Mouse (Mus musculus): Measurements from ENCODE around the gene Mfsd9. TPM values are rescaled to one million over a fixed set of nuclear protein-coding genes. Genes with fewer than 3 reads are reported as not detected.
A peak's percentile ranks its signal among the peaks of the same experiment; 100 is the strongest.

The Mfsd9 gene
- polyA plus RNA-seq, 1 experiment from 2014 or later = 4.2 TPM

GRCm38 (mm10) chr1:40789666-40790233 lies 737 bp downstream of the Mfsd9 start:
- no peak overlapping the region for H3K27ac ChIP-seq (ENCODE audit: low read depth)
- DNase-seq (ENCODE audit: low spot score) = no peak
- no peaks in the 10 kb centered on the region for H3K27me3 ChIP-seq (replicated peaks; ENCODE audit: control insufficient read depth, insufficient read depth, low read length)
- ATAC-seq (replicated peaks; ENCODE audit: low FRiP score, low TSS enrichment, low read depth) = peak; percentile 24
- peak overlapping the region; percentile 52 for H3K4me2 ChIP-seq (ENCODE audit: low read length)
- 46% methylated on average over 5 of the region's 5 CpGs for whole genome bisulfite sequencing
- no peaks in the 10 kb centered on the region for H3K9me3 ChIP-seq (ENCODE audit: control insufficient read depth, low read length)
- peak overlapping the region; percentile 61 for H3K4me3 ChIP-seq (ENCODE audit: low read depth, low read length)
- H3K9ac ChIP-seq (ENCODE audit: low read length) = peak overlapping the region; percentile 23
- H3K36me3 ChIP-seq (ENCODE audit: control insufficient read depth, insufficient read depth, low read length) = no peaks in the 10 kb centered on the region
- no peaks in the 10 kb centered on the region; the same call in 1 of the 2 replicates for H3K4me1 ChIP-seq (replicated peaks; ENCODE audit: control insufficient read depth, insufficient read depth, low read length)

- DNase-seq (ENCODE audit: low spot score) (no peak), ATAC-seq (replicated peaks; ENCODE audit: low FRiP score, low TSS enrichment, low read depth) (no peak)
- no peak overlapping the region for H3K9ac ChIP-seq (ENCODE audit: low read length)
- no peak overlapping the region for H3K27ac ChIP-seq (ENCODE audit: low read depth)
- H3K9me3 ChIP-seq (ENCODE audit: control insufficient read depth, low read length) = no peaks in the 10 kb centered on the region
- H3K4me3 ChIP-seq (ENCODE audit: low read depth, low read length) = no peak overlapping the region
- no peak overlapping the region for H3K4me2 ChIP-seq (ENCODE audit: low read length)
- WGBS = 79% methylated on average over 6 of the region's 6 CpGs
- no peaks in the 10 kb centered on the region for H3K27me3 ChIP-seq (replicated peaks; ENCODE audit: control insufficient read depth, insufficient read depth, low read length)
- H3K4me1 ChIP-seq (replicated peaks; ENCODE audit: control insufficient read depth, insufficient read depth, low read length) = no peaks in the 10 kb centered on the region; the same call in 1 of the 2 replicates
- H3K36me3 ChIP-seq (ENCODE audit: control insufficient read depth, insufficient read depth, low read length) = no peaks in the 10 kb centered on the region
Observed at GRCm38 (mm10) chr1:40788956-40789355, 1.5 kb downstream of the Mfsd9 start.

- Histone ChIP-seq H3K36me3 (ENCODE audit: control insufficient read depth, insufficient read depth, low read length) (no peaks in the 10 kb centered on the region), H3K9me3 (ENCODE audit: control insufficient read depth, low read length) (no peaks in the 10 kb centered on the region), H3K27me3 (replicated peaks; ENCODE audit: control insufficient read depth, insufficient read depth, low read length) (no peaks in the 10 kb centered on the region), H3K4me1 (replicated peaks; ENCODE audit: control insufficient read depth, insufficient read depth, low read length) (no peaks in the 10 kb centered on the region; the same call in 1 of the 2 replicates), H3K4me3 (ENCODE audit: low read depth, low read length) (no peak overlapping the region), H3K9ac (ENCODE audit: low read length) (no peak overlapping the region), H3K27ac (ENCODE audit: low read depth) (no peak overlapping the region), H3K4me2 (ENCODE audit: low read length) (no peak overlapping the region)
- no peak for DNase-seq (ENCODE audit: low spot score)
- no peak for ATAC-seq (replicated peaks; ENCODE audit: low FRiP score, low TSS enrichment, low read depth)
- WGBS = 79% methylated on average over 11 of the region's 11 CpGs
Observed at GRCm38 (mm10) chr1:40785876-40786445, 4.5 kb downstream of the Mfsd9 start.

GRCm38 (mm10) chr1:40784306-40784705 lies 6.2 kb downstream of the Mfsd9 start:
- Histone ChIP-seq H3K4me3 (ENCODE audit: low read depth, low read length) (no peak overlapping the region), H3K27me3 (replicated peaks; ENCODE audit: control insufficient read depth, insufficient read depth, low read length) (no peaks in the 10 kb centered on the region), H3K4me1 (replicated peaks; ENCODE audit: control insufficient read depth, insufficient read depth, low read length) (no peaks in the 10 kb centered on the region), H3K9me3 (ENCODE audit: control insufficient read depth, low read length) (peaks cover 2% of the 10 kb centered on the region; the same call in 1 of the 2 replicates), H3K9ac (ENCODE audit: low read length) (no peak overlapping the region), H3K4me2 (ENCODE audit: low read length) (no peak overlapping the region), H3K27ac (ENCODE audit: low read depth) (no peak overlapping the region), H3K36me3 (ENCODE audit: control insufficient read depth, insufficient read depth, low read length) (0 out of 2 replicates have a peak, but pooled peaks cover 1% of the 10 kb centered on the region)
- WGBS = 88% methylated on average over 9 of the region's 9 CpGs
- DNase-seq (ENCODE audit: low spot score) (no peak), ATAC-seq (replicated peaks; ENCODE audit: low FRiP score, low TSS enrichment, low read depth) (no peak)

- H3K9ac ChIP-seq (ENCODE audit: low read length) = no peak overlapping the region
- DNase-seq (ENCODE audit: low spot score) = no peak
- peaks cover 10% of the 10 kb centered on the region; the same call in 1 of the 2 replicates for H3K9me3 ChIP-seq (ENCODE audit: control insufficient read depth, low read length)
- peaks cover 7% of the 10 kb centered on the region; the same call in 1 of the 2 replicates for H3K36me3 ChIP-seq (ENCODE audit: control insufficient read depth, insufficient read depth, low read length)
- H3K4me3 ChIP-seq (ENCODE audit: low read depth, low read length) = no peak overlapping the region
- no peak overlapping the region for H3K27ac ChIP-seq (ENCODE audit: low read depth)
- no peak for ATAC-seq (replicated peaks; ENCODE audit: low FRiP score, low TSS enrichment, low read depth)
- no peak overlapping the region for H3K4me2 ChIP-seq (ENCODE audit: low read length)
- no peaks in the 10 kb centered on the region for H3K4me1 ChIP-seq (replicated peaks; ENCODE audit: control insufficient read depth, insufficient read depth, low read length)
- 95% methylated on average over 7 of the region's 7 CpGs for WGBS
- no peaks in the 10 kb centered on the region for H3K27me3 ChIP-seq (replicated peaks; ENCODE audit: control insufficient read depth, insufficient read depth, low read length)
Observed at GRCm38 (mm10) chr1:40783450-40783849, 7.0 kb downstream of the Mfsd9 start.

GRCm38 (mm10) chr1:40776763-40777162 lies 13.7 kb downstream of the Mfsd9 start:
- Histone ChIP-seq H3K4me1 (replicated peaks; ENCODE audit: control insufficient read depth, insufficient read depth, low read length) (no peaks in the 10 kb centered on the region), H3K27me3 (replicated peaks; ENCODE audit: control insufficient read depth, insufficient read depth, low read length) (no peaks in the 10 kb centered on the region), H3K4me3 (ENCODE audit: low read depth, low read length) (no peak overlapping the region), H3K9ac (ENCODE audit: low read length) (no peak overlapping the region), H3K36me3 (ENCODE audit: control insufficient read depth, insufficient read depth, low read length) (peaks cover 11% of the 10 kb centered on the region; the same call in 1 of the 2 replicates), H3K27ac (ENCODE audit: low read depth) (no peak overlapping the region), H3K9me3 (ENCODE audit: control insufficient read depth, low read length) (peaks cover 11% of the 10 kb centered on the region; the same call in 1 of the 2 replicates), H3K4me2 (ENCODE audit: low read length) (no peak overlapping the region)
- ATAC-seq (replicated peaks; ENCODE audit: low FRiP score, low TSS enrichment, low read depth) (no peak), DNase-seq (ENCODE audit: low spot score) (no peak)
- WGBS = 80% methylated on average over 3 of the region's 3 CpGs

GRCm38 (mm10) chr1:40776102-40776501 lies 14.4 kb downstream of the Mfsd9 start:
- H3K4me1 ChIP-seq (replicated peaks; ENCODE audit: control insufficient read depth, insufficient read depth, low read length) = no peaks in the 10 kb centered on the region
- H3K36me3 ChIP-seq (ENCODE audit: control insufficient read depth, insufficient read depth, low read length) = peaks cover 11% of the 10 kb centered on the region; the same call in 1 of the 2 replicates
- H3K9ac ChIP-seq (ENCODE audit: low read length) = no peak overlapping the region
- no peak overlapping the region for H3K27ac ChIP-seq (ENCODE audit: low read depth)
- H3K4me2 ChIP-seq (ENCODE audit: low read length) = no peak overlapping the region
- 67% methylated on average over 2 of the region's 2 CpGs for WGBS
- peaks cover 11% of the 10 kb centered on the region; the same call in 1 of the 2 replicates for H3K9me3 ChIP-seq (ENCODE audit: control insufficient read depth, low read length)
- ATAC-seq (replicated peaks; ENCODE audit: low FRiP score, low TSS enrichment, low read depth) = no peak
- no peaks in the 10 kb centered on the region for H3K27me3 ChIP-seq (replicated peaks; ENCODE audit: control insufficient read depth, insufficient read depth, low read length)
- no peak for DNase-seq (ENCODE audit: low spot score)
- H3K4me3 ChIP-seq (ENCODE audit: low read depth, low read length) = no peak overlapping the region

GRCm38 (mm10) chr1:40774040-40774439 lies 16.4 kb downstream of the Mfsd9 start:
- Histone ChIP-seq H3K36me3 (ENCODE audit: control insufficient read depth, insufficient read depth, low read length) (peaks cover 8% of the 10 kb centered on the region; the same call in 1 of the 2 replicates), H3K27me3 (replicated peaks; ENCODE audit: control insufficient read depth, insufficient read depth, low read length) (no peaks in the 10 kb centered on the region), H3K4me2 (ENCODE audit: low read length) (no peak overlapping the region), H3K9me3 (ENCODE audit: control insufficient read depth, low read length) (peaks cover 7% of the 10 kb centered on the region; the same call in 1 of the 2 replicates), H3K4me1 (replicated peaks; ENCODE audit: control insufficient read depth, insufficient read depth, low read length) (no peaks in the 10 kb centered on the region), H3K27ac (ENCODE audit: low read depth) (no peak overlapping the region), H3K4me3 (ENCODE audit: low read depth, low read length) (no peak overlapping the region), H3K9ac (ENCODE audit: low read length) (no peak overlapping the region)
- DNase-seq (ENCODE audit: low spot score) (no peak), ATAC-seq (replicated peaks; ENCODE audit: low FRiP score, low TSS enrichment, low read depth) (no peak)
- WGBS = 97% methylated on average over 10 of the region's 10 CpGs

GRCm38 (mm10) chr1:40773234-40773633 lies 17.3 kb downstream of the Mfsd9 start:
- H3K27ac ChIP-seq (ENCODE audit: low read depth) = no peak overlapping the region
- no peak overlapping the region for H3K4me3 ChIP-seq (ENCODE audit: low read depth, low read length)
- no peak overlapping the region for H3K4me2 ChIP-seq (ENCODE audit: low read length)
- no peaks in the 10 kb centered on the region for H3K4me1 ChIP-seq (replicated peaks; ENCODE audit: control insufficient read depth, insufficient read depth, low read length)
- no peak overlapping the region for H3K9ac ChIP-seq (ENCODE audit: low read length)
- 77% methylated on average over 5 of the region's 5 CpGs for WGBS
- H3K27me3 ChIP-seq (replicated peaks; ENCODE audit: control insufficient read depth, insufficient read depth, low read length) = no peaks in the 10 kb centered on the region
- DNase-seq (ENCODE audit: low spot score) (no peak), ATAC-seq (replicated peaks; ENCODE audit: low FRiP score, low TSS enrichment, low read depth) (no peak)
- no peaks in the 10 kb centered on the region for H3K9me3 ChIP-seq (ENCODE audit: control insufficient read depth, low read length)
- H3K36me3 ChIP-seq (ENCODE audit: control insufficient read depth, insufficient read depth, low read length) = 0 out of 2 replicates have a peak, but pooled peaks cover 3% of the 10 kb centered on the region

Data from intestine, embryonic 14.5 days (tissue).